Mouse (Mus musculus) limb, embryonic 15.5 days (tissue): Measurements from ENCODE around the gene Mettl24. TPM values are rescaled to one million over a fixed set of nuclear protein-coding genes. Genes with fewer than 3 reads are reported as not detected.
"Not testable (repeated sequence)": the region's sequence is repeated elsewhere in the genome, so short reads cannot be mapped to it uniquely, and the experiment has no call there.

Experiments used
- ATAC-seq: fragments of 200-750 bp; cut with Nextera tagmentation; 2 replicates; pipeline ENCODE4 v1.8.0; 2017; ENCODE audit warnings: low read depth, moderate TSS enrichment; ENCODE audit not compliant: insufficient number of reproducible peaks, low FRiP score, low TSS enrichment
- H3K27ac ChIP-seq: fragments of 300-500 bp; sonication (generic); 2 replicates; pipeline ENCODE4 v1.5.1; 2015; ENCODE audit warnings: moderate library complexity, mild to moderate bottlenecking, inconsistent platforms
- H3K27me3 ChIP-seq: fragments of 300-500 bp; sonication (generic); 2 replicates; pipeline ENCODE4 v1.6.1; 2015; ENCODE audit warnings: inconsistent platforms
- H3K36me3 ChIP-seq: fragments of 300-500 bp; sonication (generic); 2 replicates; pipeline ENCODE4 v1.6.1; 2015; ENCODE audit warnings: inconsistent platforms
- H3K4me1 ChIP-seq: fragments of 300-500 bp; sonication (generic); 2 replicates; pipeline ENCODE4 v1.6.1; 2015; ENCODE audit warnings: inconsistent platforms
- H3K4me2 ChIP-seq: fragments of 300-500 bp; sonication (generic); 2 replicates; pipeline ENCODE4 v1.6.1; 2015; ENCODE audit warnings: mild to moderate bottlenecking, inconsistent platforms
- H3K4me3 ChIP-seq: fragments of 300-500 bp; sonication (generic); 2 replicates; pipeline ENCODE4 v1.5.1; 2015; ENCODE audit warnings: mild to moderate bottlenecking, inconsistent platforms
- H3K9ac ChIP-seq: fragments of 300-500 bp; sonication (generic); 2 replicates; pipeline ENCODE4 v1.6.1; 2015; ENCODE audit warnings: inconsistent platforms
- H3K9me3 ChIP-seq: fragments of 300-500 bp; sonication (generic); 2 replicates; pipeline ENCODE4 v1.6.1; 2016; ENCODE audit warnings: inconsistent platforms
- WGBS: fragments of 180-500 bp; shearing (Covaris S2); methylation state at CpG from one replicate; pipeline ENCODE4 v1.1.7; 2015; 5-methylcytosine and 5-hydroxymethylcytosine counted together
- polyA plus RNA-seq: library from polyadenylated mRNA; unstranded; fragments of >200 nt; fragmentation: Nextera tagmentation; extraction: Ambion mirVana; gene quantifications from 2 replicates; pipeline ENCODE4 v1.2.1, GENCODE M21; 2015

Mettl24 gene
- polyA plus RNA-seq, 1 experiment from 2014 or later, result 2.2 TPM

DNA sequence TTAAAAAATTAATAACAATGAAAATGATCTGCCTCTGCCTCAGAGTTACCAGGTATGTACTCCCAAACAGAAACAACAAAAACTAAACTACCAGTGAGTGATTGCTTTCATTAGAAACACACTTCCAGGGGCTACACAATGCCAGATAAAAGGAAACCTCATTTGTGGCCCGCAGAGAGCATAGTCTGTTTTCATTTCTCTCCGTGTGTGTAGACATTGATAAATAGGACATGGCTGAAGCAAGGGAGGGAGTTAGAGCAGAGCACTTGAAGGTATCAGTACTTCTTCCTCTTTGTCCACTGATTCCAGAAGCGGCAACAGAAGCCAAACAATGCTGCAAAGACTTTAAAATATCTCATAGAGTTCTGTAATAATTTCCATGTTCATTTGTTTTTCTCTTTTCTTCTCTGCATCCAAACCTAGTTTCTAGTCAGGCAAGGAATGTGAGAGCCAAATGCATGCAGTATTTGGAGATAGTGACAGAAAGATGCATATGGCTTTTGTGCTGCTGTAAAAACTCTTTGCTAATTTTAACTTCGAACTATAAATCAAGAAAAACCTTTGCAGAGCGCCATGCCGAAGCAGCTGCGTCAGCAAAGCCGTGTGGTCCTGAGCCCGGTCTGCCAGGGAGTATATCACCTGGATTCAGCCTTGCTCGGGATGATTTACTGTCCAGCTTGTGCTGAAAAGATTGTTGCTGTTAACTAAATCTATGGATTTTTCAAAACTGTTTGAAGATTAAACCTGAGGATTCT is 67.4 kb downstream of the Mettl24 start:
- no peak for ATAC-seq
- Histone ChIP-seq H3K4me1 (peaks cover 3% of the 10 kb centered on the region; the same call in 1 of the 2 replicates), H3K9ac (no peak overlapping the region), H3K4me2 (peak overlapping the region; percentile 33), H3K9me3 (no peaks in the 10 kb centered on the region), H3K27me3 (no peaks in the 10 kb centered on the region), H3K36me3 (no peaks in the 10 kb centered on the region), H3K27ac (no peak overlapping the region), H3K4me3 (0 out of 2 replicates have a peak overlapping the region, but pooled peaks have one; percentile 5)
- 23% methylated on average over 10 of the region's 10 CpGs for WGBS

DNA sequence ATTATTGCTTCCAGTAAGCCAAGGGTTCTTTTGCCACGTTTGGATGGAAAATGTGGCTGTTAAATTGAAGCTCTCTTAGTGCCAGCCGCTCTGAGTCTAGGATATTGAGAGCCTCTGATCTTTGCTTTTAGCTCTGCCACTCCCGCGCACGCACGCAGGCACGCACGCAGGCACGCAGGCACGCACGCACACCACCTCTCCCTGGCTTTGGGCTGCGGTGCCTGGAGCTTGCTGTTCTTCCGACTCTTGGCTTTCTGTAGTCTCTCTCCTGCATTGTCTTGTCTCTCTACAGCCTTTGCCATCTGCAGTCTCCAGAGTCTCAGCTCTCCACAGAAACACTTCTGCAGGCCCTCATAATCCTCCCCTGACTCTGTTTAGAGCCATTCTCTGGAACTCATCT is 68.1 kb downstream of the Mettl24 start:
- H3K4me1 ChIP-seq, result peaks cover 3% of the 10 kb centered on the region; the same call in 1 of the 2 replicates
- H3K4me3 ChIP-seq, result 0 out of 2 replicates have a peak overlapping the region, but pooled peaks have one; percentile 5
- peak overlapping the region; percentile 33 for H3K4me2 ChIP-seq
- no peak for ATAC-seq
- WGBS, result 43% methylated on average over 13 of the region's 13 CpGs
- H3K9ac ChIP-seq, result no peak overlapping the region
- no peak overlapping the region for H3K27ac ChIP-seq
- H3K27me3 ChIP-seq, result no peaks in the 10 kb centered on the region
- no peaks in the 10 kb centered on the region for H3K9me3 ChIP-seq
- no peaks in the 10 kb centered on the region for H3K36me3 ChIP-seq

GRCm38 (mm10) chr10:40753036-40753435 is 70.0 kb downstream of the Mettl24 start:
- H3K9me3 ChIP-seq, result no peaks in the 10 kb centered on the region
- H3K4me3 ChIP-seq, result no peak overlapping the region
- H3K4me1 ChIP-seq, result peaks cover 3% of the 10 kb centered on the region; the same call in 1 of the 2 replicates
- H3K9ac ChIP-seq, result no peak overlapping the region
- H3K36me3 ChIP-seq, result no peaks in the 10 kb centered on the region
- 44% methylated on average over 3 of the region's 3 CpGs for WGBS
- no peak overlapping the region for H3K4me2 ChIP-seq
- no peak for ATAC-seq
- H3K27ac ChIP-seq, result no peak overlapping the region
- no peaks in the 10 kb centered on the region for H3K27me3 ChIP-seq

DNA sequence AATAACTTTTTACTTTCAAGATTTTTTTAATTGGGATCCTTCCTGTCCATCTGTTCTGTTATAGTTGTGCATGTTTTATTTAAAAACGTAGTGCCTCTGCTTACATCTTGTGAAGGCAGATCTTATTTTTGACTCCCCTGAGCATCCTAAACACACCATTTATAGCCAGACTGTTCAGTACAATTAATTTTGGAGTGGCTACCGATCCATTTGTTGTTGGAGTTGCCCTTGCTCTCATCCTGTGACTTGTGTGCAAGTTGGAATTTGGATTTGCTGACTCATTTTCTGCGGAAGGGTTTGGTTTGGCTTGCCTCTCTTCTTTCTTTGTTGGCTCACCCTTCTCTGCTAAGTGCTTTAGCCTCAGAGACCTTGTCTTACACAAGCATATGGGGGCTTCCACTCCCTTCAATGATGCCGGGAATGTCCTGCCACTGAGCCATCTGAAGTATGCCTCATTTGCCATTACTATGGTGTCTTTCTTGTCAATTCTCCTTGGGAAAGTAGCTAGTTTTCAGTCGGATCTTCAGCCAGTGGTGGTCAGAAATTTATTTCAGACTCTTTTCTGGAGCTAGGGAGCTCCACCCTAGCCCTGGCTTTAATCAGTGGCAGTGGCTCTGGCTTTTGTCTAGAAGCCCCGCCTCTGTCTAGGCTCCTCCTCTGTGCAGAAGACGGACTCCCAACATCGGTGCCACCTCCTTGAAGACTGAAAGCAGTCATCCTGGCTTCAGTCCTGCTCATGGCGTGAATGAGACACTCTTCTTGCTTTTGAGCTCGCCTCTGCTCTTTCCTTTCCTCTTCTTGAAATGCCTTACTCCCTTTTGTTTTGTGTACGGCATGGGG is 75.3 kb downstream of the Mettl24 start:
- Histone ChIP-seq H3K9ac (no peak overlapping the region), H3K36me3 (no peaks in the 10 kb centered on the region), H3K4me1 (peaks cover 19% of the 10 kb centered on the region), H3K27ac (no peak overlapping the region), H3K4me2 (no peak overlapping the region), H3K9me3 (no peaks in the 10 kb centered on the region), H3K4me3 (no peak overlapping the region), H3K27me3 (no peaks in the 10 kb centered on the region)
- 0 out of 2 replicates have a peak, but pooled peaks have one; percentile 52 for ATAC-seq
- 52% methylated on average over 11 of the region's 11 CpGs for WGBS

DNA sequence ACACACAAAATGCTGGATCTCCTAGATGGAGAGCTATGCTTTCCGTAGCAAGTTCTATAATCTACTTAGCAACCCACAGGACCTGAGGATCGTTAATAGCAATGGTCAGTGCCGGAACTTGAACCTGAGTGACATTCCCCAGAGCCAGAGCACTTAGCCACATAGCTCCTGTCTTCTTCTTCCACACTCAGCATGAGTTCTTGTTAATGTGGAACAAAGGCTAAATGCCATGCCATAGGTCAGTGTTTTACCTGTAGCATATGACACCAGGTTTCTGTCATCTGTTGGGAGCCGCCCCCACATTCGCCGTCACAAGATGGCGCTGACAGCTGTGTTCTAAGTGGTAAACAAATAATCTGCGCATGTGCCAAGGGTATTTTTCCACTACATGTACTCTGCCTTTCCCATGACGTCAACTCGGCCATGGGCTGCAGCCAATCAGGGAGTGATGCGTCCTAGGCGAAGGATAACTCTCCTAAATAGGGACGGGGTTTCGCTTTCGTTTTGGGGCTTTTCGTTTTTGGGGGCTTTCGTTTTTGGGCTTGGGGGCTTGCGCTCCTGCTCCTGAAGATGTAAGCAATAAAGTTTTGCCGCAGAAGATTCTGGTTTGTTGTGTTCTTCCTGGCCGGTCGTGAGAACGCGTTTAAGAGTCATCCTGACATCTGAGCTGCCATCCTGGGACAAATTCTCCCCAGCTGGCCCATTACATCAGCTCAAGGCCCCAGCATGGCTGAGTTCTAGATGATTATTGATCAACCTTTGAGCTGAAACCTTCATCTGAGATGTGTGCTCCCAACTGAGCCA is 76.5 kb downstream of the Mettl24 start:
- not testable (repeated sequence) for ATAC-seq, H3K9me3 ChIP-seq, H3K9ac ChIP-seq, H3K36me3 ChIP-seq, H3K27me3 ChIP-seq, H3K4me3 ChIP-seq, H3K4me2 ChIP-seq, H3K27ac ChIP-seq
- WGBS, result 90% methylated on average over 23 of the region's 23 CpGs
- peaks cover 22% of the 10 kb centered on the region for H3K4me1 ChIP-seq

DNA sequence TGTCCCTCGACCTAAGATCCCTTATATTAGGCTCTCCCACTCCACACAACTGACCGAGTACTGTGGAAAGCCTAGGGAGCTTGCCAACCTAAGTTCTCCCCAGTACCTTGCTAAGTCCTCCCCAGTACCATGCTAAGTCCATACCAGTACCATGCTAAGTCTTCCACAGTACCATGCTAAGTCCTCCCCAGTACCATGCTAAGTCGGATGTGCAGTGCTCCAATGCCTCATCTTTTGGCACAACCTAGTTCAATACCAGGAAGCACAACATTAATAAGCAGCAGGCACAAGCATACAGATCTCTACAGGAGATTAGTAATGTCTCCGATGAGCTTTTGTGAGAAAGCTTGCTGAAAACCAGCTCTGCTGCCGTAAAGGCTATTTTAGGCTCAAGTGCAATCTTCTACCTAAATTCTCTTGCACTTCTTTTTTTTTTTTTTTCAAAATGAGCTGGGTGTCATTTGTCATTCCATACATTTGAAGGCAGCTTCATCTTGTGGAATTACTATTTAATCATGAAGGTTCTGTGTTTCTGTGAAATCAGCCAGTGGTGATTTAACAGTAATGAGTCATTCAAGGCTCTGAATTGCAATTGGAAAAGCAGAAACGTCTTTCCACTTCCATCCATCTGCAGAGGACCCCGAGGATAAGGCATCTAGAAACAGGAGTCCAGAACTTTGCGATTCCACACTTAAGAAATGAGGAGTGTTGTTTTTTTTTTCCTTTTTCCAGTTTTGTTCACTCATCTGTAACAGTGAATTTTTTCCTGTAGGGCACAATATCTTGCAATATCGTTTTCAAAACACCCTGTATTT is 77.3 kb downstream of the Mettl24 start:
- peaks cover 22% of the 10 kb centered on the region for H3K4me1 ChIP-seq
- H3K9me3 ChIP-seq, result no peaks in the 10 kb centered on the region
- no peaks in the 10 kb centered on the region for H3K27me3 ChIP-seq
- H3K9ac ChIP-seq, result no peak overlapping the region
- no peak overlapping the region for H3K4me2 ChIP-seq
- H3K36me3 ChIP-seq, result no peaks in the 10 kb centered on the region
- 75% methylated on average over 9 of the region's 9 CpGs for WGBS
- H3K27ac ChIP-seq, result no peak overlapping the region
- no peak for ATAC-seq
- no peak overlapping the region for H3K4me3 ChIP-seq

DNA sequence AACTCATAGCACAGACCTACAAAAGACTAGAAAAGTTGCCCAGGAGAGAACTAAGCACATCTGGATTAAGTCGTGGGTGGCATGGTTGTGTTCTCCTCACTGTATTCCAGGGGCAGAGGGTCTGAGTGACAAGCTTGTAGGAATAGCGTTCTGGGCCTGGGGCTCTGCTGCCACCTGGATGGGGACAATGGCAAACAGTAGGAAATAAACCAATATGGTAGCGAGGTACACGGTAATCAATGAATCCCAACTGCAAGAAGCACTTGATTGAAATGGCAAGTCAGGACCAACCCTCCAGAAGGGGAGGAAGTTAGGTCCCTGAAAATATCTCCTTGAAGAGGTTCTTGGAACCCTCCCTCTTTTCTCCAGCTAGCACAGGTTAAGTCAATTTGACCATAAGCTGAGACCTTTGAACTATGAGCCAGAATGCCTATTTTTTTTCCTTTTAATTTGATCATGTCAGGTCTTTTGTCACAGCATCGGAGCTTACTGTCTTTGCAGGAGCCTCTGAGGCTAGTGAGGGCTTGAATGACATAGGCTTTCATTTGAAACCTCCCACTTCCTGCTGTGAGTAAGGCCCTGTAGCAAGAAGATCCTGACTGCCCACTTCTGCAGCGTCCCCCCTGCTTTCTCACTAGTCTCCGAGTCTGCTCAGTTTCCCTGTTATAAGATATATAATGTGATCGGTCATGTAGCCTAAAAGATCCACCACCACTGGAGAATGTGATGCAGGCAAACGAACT is 78.1 kb downstream of the Mettl24 start:
- ATAC-seq, result no peak
- Histone ChIP-seq H3K4me3 (no peak overlapping the region), H3K27me3 (no peaks in the 10 kb centered on the region), H3K9ac (no peak overlapping the region), H3K4me2 (no peak overlapping the region), H3K4me1 (peaks cover 22% of the 10 kb centered on the region), H3K9me3 (no peaks in the 10 kb centered on the region), H3K27ac (no peak overlapping the region), H3K36me3 (no peaks in the 10 kb centered on the region)
- 58% methylated on average over 9 of the region's 9 CpGs for WGBS

GRCm38 (mm10) chr10:40762624-40763023 is 79.5 kb downstream of the Mettl24 start:
- 25% methylated on average over 6 of the region's 6 CpGs for WGBS
- no peak overlapping the region for H3K4me3 ChIP-seq
- H3K27me3 ChIP-seq, result no peaks in the 10 kb centered on the region
- no peak for ATAC-seq
- H3K36me3 ChIP-seq, result no peaks in the 10 kb centered on the region
- H3K9ac ChIP-seq, result no peak overlapping the region
- peaks cover 22% of the 10 kb centered on the region for H3K4me1 ChIP-seq
- no peak overlapping the region for H3K4me2 ChIP-seq
- no peaks in the 10 kb centered on the region for H3K9me3 ChIP-seq
- H3K27ac ChIP-seq, result no peak overlapping the region

- Histone ChIP-seq H3K27me3 (no peaks in the 10 kb centered on the region), H3K9ac (no peak overlapping the region), H3K9me3 (no peaks in the 10 kb centered on the region), H3K4me2 (no peak overlapping the region), H3K4me3 (no peak overlapping the region), H3K27ac (no peak overlapping the region), H3K4me1 (peaks cover 22% of the 10 kb centered on the region), H3K36me3 (no peaks in the 10 kb centered on the region)
- ATAC-seq, result no peak
- WGBS, result 45% methylated on average over 5 of the region's 5 CpGs
Observed at GRCm38 (mm10) chr10:40763084-40763720, 80.1 kb downstream of the Mettl24 start.

- Histone ChIP-seq H3K9ac (no peak overlapping the region), H3K36me3 (no peaks in the 10 kb centered on the region), H3K4me3 (no peak overlapping the region), H3K4me1 (no peaks in the 10 kb centered on the region), H3K27me3 (no peaks in the 10 kb centered on the region), H3K4me2 (no peak overlapping the region), H3K27ac (no peak overlapping the region), H3K9me3 (no peaks in the 10 kb centered on the region)
- WGBS, result 59% methylated on average over 4 of the region's 4 CpGs
- no peak for ATAC-seq
Observed at GRCm38 (mm10) chr10:40772266-40772665, 89.2 kb downstream of the Mettl24 start.
